Mouse (Mus musculus) small intestine, adult 2 months (tissue): ENCODE results near the gene Atp5k.

Source experiments
- CTCF ChIP-seq: fragments of 200-500 bp; IDR thresholded peaks from 2 replicates; pipeline ENCODE4 v1.5.1; 2012; ENCODE audit warnings: low read depth, mild to moderate bottlenecking, control low read depth, inconsistent platforms, low read length, moderate library complexity, mixed read lengths; ENCODE audit not compliant: insufficient replicate concordance, insufficient read length; ENCODE audit errors: extremely low read depth
- POLR2A ChIP-seq: fragments of 200-500 bp; IDR thresholded peaks from 2 replicates; pipeline ENCODE4 v1.6.1; 2012; ENCODE audit warnings: low read depth, mild to moderate bottlenecking, control low read depth, inconsistent platforms, low read length, moderate library complexity

DNA sequence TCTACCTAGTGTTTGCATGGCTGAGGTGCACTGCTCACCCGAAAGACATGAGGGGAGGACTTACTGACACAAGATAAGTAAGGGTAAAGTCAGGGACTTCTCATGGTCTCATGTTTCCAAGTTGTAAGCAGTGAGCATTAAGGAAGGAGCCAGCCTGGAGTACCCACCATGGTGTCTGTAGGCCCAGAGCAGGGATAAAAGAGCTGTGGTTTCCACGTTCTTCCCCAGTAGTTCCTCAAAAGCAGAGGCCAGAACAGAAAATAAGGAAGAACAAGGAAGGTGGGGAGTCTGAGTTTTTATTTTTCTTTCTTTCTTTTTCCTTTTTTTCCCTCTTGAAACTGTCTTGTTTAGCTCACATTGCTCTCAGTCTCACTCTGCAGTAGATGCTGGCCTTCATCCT is 19.5 kb downstream of the Atp5k start:
- TF ChIP-seq CTCF = no peak
- TF ChIP-seq POLR2A = no peak
